In genomic region chr9:57158013-57158470, GRCm38 (mm10) we compare ENCODE assay signal across 7 mouse cellular contexts. TPM values are rescaled to one million over a fixed set of nuclear protein-coding genes. Genes with fewer than 3 reads are reported as not detected.
DNase-seq lines count a peak whose midpoint lies in the region; ATAC-seq lines count a peak whose summit lies in the region.

Commd4 (minus strand) TSS chr9:57158331.

- H3K9ac ChIP-seq in intestine, embryonic 16.5 days (ENCODE audit: low read depth, low read length): peak within 1 kb of the TSS; percentile 68
- peak within 1 kb of the TSS; percentile 65 for H3K9ac ChIP-seq in midbrain, embryonic 11.5 days (ENCODE audit: low read length)

- H3K9me3 ChIP-seq in intestine, embryonic 16.5 days (ENCODE audit: control insufficient read depth, low read length): no peaks in the 10 kb centered on the region
- H3K9me3 ChIP-seq in midbrain, embryonic 11.5 days (ENCODE audit: control insufficient read depth, low read length): no peaks in the 10 kb centered on the region

- no peaks in the 10 kb centered on the region; the same call in 1 of the 2 replicates for H3K36me3 ChIP-seq in intestine, embryonic 16.5 days (ENCODE audit: control insufficient read depth, insufficient read depth, low read length)
- no peaks in the 10 kb centered on the region for H3K36me3 ChIP-seq in midbrain, embryonic 11.5 days (ENCODE audit: control insufficient read depth, insufficient read depth, low read length)

- peak within 1 kb of the TSS; percentile 58 for H3K4me3 ChIP-seq in intestine, embryonic 16.5 days (ENCODE audit: low read length)
- H3K4me3 ChIP-seq in midbrain, embryonic 11.5 days (ENCODE audit: low read depth, low read length): peak within 1 kb of the TSS; percentile 54

- ATAC-seq in intestine, embryonic 16.5 days: peak; percentile 87
- peak; percentile 85 for ATAC-seq in midbrain, embryonic 11.5 days (ENCODE audit: low FRiP score)

- whole genome bisulfite sequencing in intestine, embryonic 16.5 days: 0% methylated on average over 24 of the region's 24 CpGs
- 1% methylated on average over 24 of the region's 24 CpGs for WGBS in midbrain, embryonic 11.5 days

- intact Hi-C loops in left cerebral cortex, postnatal 36 days (cut with DNase I): no loop called here

- H3K27me3 ChIP-seq in intestine, embryonic 16.5 days (replicated peaks; ENCODE audit: control insufficient read depth, insufficient read depth, low read length): no peaks in the 10 kb centered on the region
- no peaks in the 10 kb centered on the region for H3K27me3 ChIP-seq in midbrain, embryonic 11.5 days (ENCODE audit: control insufficient read depth, insufficient read depth, low read length)

- H3K4me2 ChIP-seq in intestine, embryonic 16.5 days (ENCODE audit: low read depth, low read length): peak within 1 kb of the TSS; percentile 81
- H3K4me2 ChIP-seq in midbrain, embryonic 11.5 days: peak within 1 kb of the TSS; percentile 62

- DNase-seq in adrenal gland, adult 8-10 months: peak; percentile 92
- peak; percentile 87 for DNase-seq in embryo, embryonic 9.5 days (ENCODE audit: extremely low spot score)
- DNase-seq in gastrocnemius, postnatal 4 days (ENCODE audit: low spot score in 2 of 2): peak; percentile 86 to 97
- peak; percentile 85 to 86 for DNase-seq in left cerebral cortex, postnatal 36 days (ENCODE audit: low spot score in 2 of 2)
- DNase-seq in midbrain, embryonic 11.5 days (ENCODE audit: low spot score, missing footprints): peak; percentile 98
- DNase-seq in skeletal muscle tissue, adult 2 months (ENCODE audit: low read depth, low spot score): peak; percentile 99

- H3K4me1 ChIP-seq in intestine, embryonic 16.5 days (ENCODE audit: control insufficient read depth, insufficient read depth, low read length): peaks cover 7% of the 10 kb centered on the region
- peaks cover 7% of the 10 kb centered on the region for H3K4me1 ChIP-seq in midbrain, embryonic 11.5 days (ENCODE audit: control insufficient read depth, insufficient read depth, low read length)

- H3K27ac ChIP-seq in intestine, embryonic 16.5 days (ENCODE audit: low read length): no peak within 1 kb of the TSS
- no peak within 1 kb of the TSS for H3K27ac ChIP-seq in midbrain, embryonic 11.5 days (ENCODE audit: low read depth, low read length)

RNA-seq across cellular contexts. Expression of gene Commd4, which starts in this region (rescaled TPM):
- 10 to 100 TPM; 65.5 to 89.4 (median 70.9) TPM for total RNA-seq in adrenal gland, adult 8-10 months (2022)
- 10 to 100 TPM; 38.8 to 40.9 TPM for total RNA-seq in gastrocnemius, postnatal 4 days (2021)
- 111 and 120 TPM in 2 replicates for polyA plus RNA-seq in intestine, embryonic 16.5 days (2015; fragmentation: Nextera tagmentation; extraction: Ambion mirVana)
- 10 to 100 TPM; 78.1 to 94.0 TPM for total RNA-seq in left cerebral cortex, postnatal 36 days (2021)
- 91.6 and 100.0 TPM in 2 replicates for polyA plus RNA-seq in midbrain, embryonic 11.5 days (2014; fragmentation: Nextera tagmentation; extraction: Ambion mirVana)
